Mouse (Mus musculus) G1E (cell line): ENCODE data around the gene Rwdd2a. TPM values are rescaled to one million over a fixed set of nuclear protein-coding genes. Genes with fewer than 3 reads are reported as not detected.
A peak's percentile ranks its signal among the peaks of the same experiment; 100 is the strongest.

Source experiments
- ATAC-seq: 2 replicates; pipeline ENCODE4 v1.8.0; 2016; ENCODE audit warnings: mild to moderate bottlenecking; ENCODE audit not compliant: insufficient number of reproducible peaks, poor library complexity, low FRiP score, severe bottlenecking; ENCODE audit errors: extremely low read depth
- DNase-seq: peaks from one replicate; pipeline ENCODE4 v3.0.0; 2012; ENCODE audit warnings: low spot score
- H3K27me3 ChIP-seq: 2 replicates; pipeline ENCODE4 v1.6.1; 2012; ENCODE audit warnings: mild to moderate bottlenecking, low read length, inconsistent platforms; ENCODE audit not compliant: insufficient read depth
- H3K36me3 ChIP-seq: replicated peaks from 2 replicates; pipeline ENCODE3; 2012; ENCODE audit warnings: mild to moderate bottlenecking, inconsistent platforms
- H3K4me1 ChIP-seq: 2 replicates; pipeline ENCODE4 v1.6.1; 2012; ENCODE audit warnings: low read depth, low read length, inconsistent platforms, mixed read lengths; ENCODE audit not compliant: insufficient read depth
- H3K4me3 ChIP-seq: 2 replicates; pipeline ENCODE4 v1.5.1; 2012; ENCODE audit warnings: low read depth, mild to moderate bottlenecking, inconsistent platforms, low read length, moderate library complexity, mixed read lengths
- H3K9me3 ChIP-seq: replicated peaks from 2 replicates; pipeline ENCODE4 v1.6.1; 2012; ENCODE audit warnings: inconsistent platforms
- CTCF ChIP-seq: IDR thresholded peaks from 2 replicates; pipeline ENCODE4 v1.5.1; 2012; ENCODE audit warnings: low read depth, low read length, inconsistent platforms, mixed read lengths
- GATA1 ChIP-seq: IDR thresholded peaks from 2 replicates; pipeline ENCODE4 v1.6.1; 2012; ENCODE audit warnings: borderline replicate concordance, low read length, inconsistent platforms, mixed read lengths
- GATA2 ChIP-seq: IDR thresholded peaks from 2 replicates; pipeline ENCODE4 v1.6.1; 2012; ENCODE audit warnings: low read depth, low read length, inconsistent platforms, borderline replicate concordance
- POLR2AphosphoS5 ChIP-seq: IDR thresholded peaks from 2 replicates; pipeline ENCODE4 v1.6.1; 2012; ENCODE audit warnings: low read depth, low read length, inconsistent platforms; ENCODE audit not compliant: insufficient replicate concordance
- TAL1 ChIP-seq: conservative IDR thresholded peaks from 2 replicates; pipeline ENCODE4 v1.6.1; 2012; ENCODE audit warnings: low read depth, low read length, inconsistent platforms, mixed read lengths
- polyA plus RNA-seq: library from polyadenylated mRNA; stranded (reverse); fragments of >175 nt; gene quantifications from 2 replicates; pipeline ENCODE4 v1.2.3, GENCODE M21; 2012
- total RNA-seq, 2 experiments: library from RNA; stranded (forward) in 1 of 2; stranded (reverse) in 1 of 2; fragments of 200-1000 nt in 1 of 2; fragments of >200 nt in 1 of 2; fragmentation: Nextera tagmentation in 1 of 2; gene quantifications; 2 replicates each; pipeline ENCODE4 v1.2.3; 2014 to 2017

Gene Rwdd2a
- 3.8 and 5.1 TPM in 2 replicates for total RNA-seq (2014; fragmentation: Nextera tagmentation)
- total RNA-seq (2017), result 2.2 and 3.3 TPM in 2 replicates
- polyA plus RNA-seq, result 0.22 and 0.39 TPM in 2 replicates

GRCm38 (mm10) chr9:86571540-86572135 is at the start of gene Rwdd2a, which contains the start of gene Pgm3:
TSS of gene Rwdd2a (plus strand) at chr9:86571991.
TSS of gene Pgm3 (minus strand) at chr9:86571842.
- no peaks in the 10 kb centered on the region for H3K27me3 ChIP-seq
- no peaks in the 10 kb centered on the region for H3K9me3 ChIP-seq
- peaks cover 37% of the 10 kb centered on the region for H3K36me3 ChIP-seq
- peak within 1 kb of the TSS; percentile 95 for H3K4me3 ChIP-seq
- DNase-seq (peak; percentile 97), ATAC-seq (peak; percentile 99)
- peaks cover 17% of the 10 kb centered on the region for H3K4me1 ChIP-seq
- TF ChIP-seq POLR2AphosphoS5, result no peak
- TF ChIP-seq CTCF, result no peak
- TF ChIP-seq TAL1, result no peak
- no peak for TF ChIP-seq GATA1
- no peak for TF ChIP-seq GATA2

DNA sequence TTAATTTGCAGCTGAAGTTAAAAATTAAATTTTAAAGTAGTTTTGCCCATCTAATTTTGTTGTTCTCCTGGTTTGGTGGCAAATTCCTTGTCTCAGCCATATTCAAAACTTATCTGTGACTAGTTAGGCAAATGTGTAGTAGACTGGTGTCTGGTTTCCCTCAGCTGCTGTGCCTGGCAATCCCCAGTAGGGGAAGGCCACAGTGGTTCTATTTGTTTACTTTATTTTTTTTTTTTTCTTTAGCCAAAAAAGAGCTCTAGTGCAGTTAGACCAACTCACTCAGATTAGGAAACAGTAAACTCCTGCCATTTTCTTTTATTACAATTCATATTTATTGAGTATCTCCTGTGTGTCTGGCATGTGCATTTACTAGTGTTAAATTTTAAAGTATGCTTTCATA is 49.5 kb upstream of the Rwdd2a start:
- DNase-seq (no peak), ATAC-seq (no peak)
- H3K4me3 ChIP-seq, result no peak overlapping the region
- TF ChIP-seq POLR2AphosphoS5 (no peak), GATA2 (no peak), TAL1 (no peak), GATA1 (no peak), CTCF (no peak)
- H3K9me3 ChIP-seq, result no peaks in the 10 kb centered on the region
- no peaks in the 10 kb centered on the region for H3K27me3 ChIP-seq
- peaks cover 50% of the 10 kb centered on the region for H3K36me3 ChIP-seq
- no peaks in the 10 kb centered on the region for H3K4me1 ChIP-seq

GRCm38 (mm10) chr9:86525600-86525999 is 46.2 kb upstream of the Rwdd2a start:
- ATAC-seq (no peak), DNase-seq (no peak)
- no peak overlapping the region for H3K4me3 ChIP-seq
- H3K4me1 ChIP-seq, result no peaks in the 10 kb centered on the region
- peaks cover 37% of the 10 kb centered on the region for H3K36me3 ChIP-seq
- no peaks in the 10 kb centered on the region for H3K9me3 ChIP-seq
- TF ChIP-seq GATA1 (no peak), CTCF (no peak), POLR2AphosphoS5 (no peak), TAL1 (no peak), GATA2 (no peak)
- no peaks in the 10 kb centered on the region for H3K27me3 ChIP-seq

- DNase-seq (no peak), ATAC-seq (no peak)
- Histone ChIP-seq H3K4me3 (no peak overlapping the region), H3K4me1 (no peaks in the 10 kb centered on the region), H3K27me3 (no peaks in the 10 kb centered on the region), H3K9me3 (no peaks in the 10 kb centered on the region), H3K36me3 (peaks cover 26% of the 10 kb centered on the region)
- TF ChIP-seq GATA1 (no peak), GATA2 (no peak), CTCF (no peak), TAL1 (no peak), POLR2AphosphoS5 (no peak)
Measured at GRCm38 (mm10) chr9:86534071-86534470, 37.7 kb upstream of the Rwdd2a start.

GRCm38 (mm10) chr9:86543451-86543850 is 28.3 kb upstream of the Rwdd2a start:
- no peaks in the 10 kb centered on the region for H3K9me3 ChIP-seq
- H3K36me3 ChIP-seq, result peaks cover 51% of the 10 kb centered on the region
- DNase-seq (no peak), ATAC-seq (no peak)
- H3K27me3 ChIP-seq, result no peaks in the 10 kb centered on the region
- no peak for TF ChIP-seq GATA2
- TF ChIP-seq TAL1, result no peak
- no peak for TF ChIP-seq CTCF
- no peak for TF ChIP-seq POLR2AphosphoS5
- no peak for TF ChIP-seq GATA1
- H3K4me1 ChIP-seq, result no peaks in the 10 kb centered on the region
- no peak overlapping the region for H3K4me3 ChIP-seq

DNA sequence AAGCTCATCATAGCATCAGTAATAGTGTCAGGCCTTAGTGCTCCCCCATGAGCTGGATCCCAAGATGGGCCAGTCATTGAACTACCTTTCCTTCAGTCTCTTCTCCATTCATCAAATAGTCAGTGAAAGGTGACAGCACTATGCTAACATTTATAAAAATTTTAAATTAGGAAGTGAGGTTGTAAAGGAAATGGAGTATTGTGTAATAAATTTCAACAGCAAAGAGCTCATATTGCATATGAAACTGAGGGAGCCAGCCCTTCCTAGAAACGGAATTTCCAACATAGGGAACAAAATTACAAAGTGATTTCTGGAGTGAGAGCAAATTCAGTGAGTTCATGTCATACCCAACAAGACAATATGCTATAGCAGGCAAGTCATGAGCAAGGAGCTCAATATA is 27.2 kb upstream of the Rwdd2a start:
- Histone ChIP-seq H3K4me3 (no peak overlapping the region), H3K27me3 (no peaks in the 10 kb centered on the region), H3K4me1 (no peaks in the 10 kb centered on the region), H3K9me3 (no peaks in the 10 kb centered on the region), H3K36me3 (peaks cover 61% of the 10 kb centered on the region)
- no peak for DNase-seq
- ATAC-seq, result no peak
- TF ChIP-seq GATA2 (no peak), POLR2AphosphoS5 (no peak), TAL1 (no peak), GATA1 (no peak), CTCF (no peak)
